9 mouse cellular contexts compared by ENCODE assay signal in genomic region chr1:105179371-105179823, GRCm38 (mm10).
DNase-seq lines count a peak whose midpoint lies in the region; ATAC-seq lines count a peak whose summit lies in the region.
"Had no signal": no experiment of that assay in that cellular context is flagged by ENCODE, and none has a peak within 500 bp of the region (broad histone marks: within the 10 kb centered on the region; RNA-seq: fewer than 3 reads in every experiment).

No protein-coding gene starts in this region.

- 66% methylated on average over 3 of the region's 3 CpGs for WGBS in forebrain, embryonic 10.5 days
- WGBS in heart, embryonic 15.5 days = 21% methylated on average over 3 of the region's 3 CpGs
- WGBS in kidney, embryonic 16.5 days = 26% methylated on average over 3 of the region's 3 CpGs
- 28% methylated on average over 3 of the region's 3 CpGs for WGBS in stomach, embryonic 14.5 days

- H3K9me3 ChIP-seq in forebrain, embryonic 10.5 days = no peaks in the 10 kb centered on the region
- no peaks in the 10 kb centered on the region for H3K9me3 ChIP-seq in heart, embryonic 15.5 days (replicated peaks)
- no peaks in the 10 kb centered on the region for H3K9me3 ChIP-seq in kidney, embryonic 16.5 days (ENCODE audit: low read length)
- H3K9me3 ChIP-seq in stomach, embryonic 14.5 days (ENCODE audit: control insufficient read depth, low read depth, low read length) = no peaks in the 10 kb centered on the region

- peaks cover 24% of the 10 kb centered on the region for H3K4me1 ChIP-seq in forebrain, embryonic 10.5 days
- H3K4me1 ChIP-seq in heart, embryonic 15.5 days (replicated peaks) = peaks cover 21% of the 10 kb centered on the region
- H3K4me1 ChIP-seq in kidney, embryonic 16.5 days (ENCODE audit: insufficient read depth, low read length) = peaks cover 28% of the 10 kb centered on the region
- peaks cover 14% of the 10 kb centered on the region; the same call in 1 of the 2 replicates for H3K4me1 ChIP-seq in stomach, embryonic 14.5 days (ENCODE audit: control insufficient read depth, insufficient read depth, low read length)

- H3K27ac ChIP-seq in forebrain, embryonic 10.5 days = peak overlapping the region; percentile 76; the same call in 1 of the 2 replicates
- H3K27ac ChIP-seq in heart, embryonic 15.5 days = 0 out of 2 replicates have a peak overlapping the region, but pooled peaks have one; percentile 18
- peak overlapping the region; percentile 75 for H3K27ac ChIP-seq in kidney, embryonic 16.5 days (ENCODE audit: low read length)
- H3K27ac ChIP-seq in stomach, embryonic 14.5 days (ENCODE audit: low read length) = peak overlapping the region; percentile 84

- no peaks in the 10 kb centered on the region for H3K36me3 ChIP-seq in forebrain, embryonic 10.5 days (replicated peaks)
- H3K36me3 ChIP-seq in heart, embryonic 15.5 days = no peaks in the 10 kb centered on the region
- H3K36me3 ChIP-seq in kidney, embryonic 16.5 days (ENCODE audit: insufficient read depth, low read length) = no peaks in the 10 kb centered on the region
- H3K36me3 ChIP-seq in stomach, embryonic 14.5 days (ENCODE audit: control insufficient read depth, insufficient read depth, low read length) = no peaks in the 10 kb centered on the region

- H3K9ac ChIP-seq in heart, embryonic 15.5 days = no peak overlapping the region
- H3K9ac ChIP-seq in kidney, embryonic 16.5 days (replicated peaks; ENCODE audit: low read length) = no peak overlapping the region; the same call in 1 of the 2 replicates
- H3K9ac ChIP-seq in stomach, embryonic 14.5 days (replicated peaks; ENCODE audit: low read depth, low read length) = no peak overlapping the region

- H3K4me3 ChIP-seq in forebrain, embryonic 10.5 days = no peak overlapping the region
- H3K4me3 ChIP-seq in heart, embryonic 15.5 days = no peak overlapping the region
- H3K4me3 ChIP-seq in kidney, embryonic 16.5 days (ENCODE audit: low read length) = no peak overlapping the region
- no peak overlapping the region for H3K4me3 ChIP-seq in stomach, embryonic 14.5 days (ENCODE audit: low read depth, low read length)
- H3K4me3 ChIP-seq: erythroblast, embryonic 14.5 days had no signal

- no peak overlapping the region for H3K4me2 ChIP-seq in heart, embryonic 15.5 days
- peak overlapping the region; percentile 24; the same call in 1 of the 2 replicates for H3K4me2 ChIP-seq in kidney, embryonic 16.5 days (replicated peaks; ENCODE audit: low read depth, low read length)
- no peak overlapping the region for H3K4me2 ChIP-seq in stomach, embryonic 14.5 days (replicated peaks; ENCODE audit: low read depth, low read length)

- peak; percentile 89 for ATAC-seq in heart, embryonic 15.5 days (replicated peaks; ENCODE audit: insufficient number of reproducible peaks, insufficient read depth, low FRiP score, low read depth)
- ATAC-seq in kidney, embryonic 16.5 days (ENCODE audit: low FRiP score, low TSS enrichment) = peak; percentile 98
- peak; percentile 89 for ATAC-seq in stomach, embryonic 14.5 days (ENCODE audit: insufficient number of reproducible peaks, insufficient read depth, low FRiP score, low read depth)

- peak; percentile 34 for DNase-seq in left cerebral cortex, postnatal 4 days
- DNase-seq in left cerebral cortex, adult 11 months (ENCODE audit: low spot score) = no peak
- no peak for DNase-seq in forebrain, embryonic 10.5 days (ENCODE audit: extremely low spot score, low spot score)
- peak; percentile 57 for DNase-seq in lung, postnatal 36 days
- no peak for DNase-seq in c-Kit-positive CD71-positive TER-119-positive erythroid progenitor cells, embryonic 14.5 days (ENCODE audit: low spot score)

- intact Hi-C loops in left cerebral cortex, postnatal 4 days (cut with DNase I) = no loop called here

- H3K27me3 ChIP-seq in forebrain, embryonic 10.5 days (ENCODE audit: poor library complexity, severe bottlenecking) = no peaks in the 10 kb centered on the region
- H3K27me3 ChIP-seq in heart, embryonic 15.5 days = no peaks in the 10 kb centered on the region
- H3K27me3 ChIP-seq in kidney, embryonic 16.5 days (ENCODE audit: insufficient read depth, low read length) = no peaks in the 10 kb centered on the region
- no peaks in the 10 kb centered on the region for H3K27me3 ChIP-seq in stomach, embryonic 14.5 days (ENCODE audit: control insufficient read depth, insufficient read depth, low read length)

Comparison
In these comparisons a context has a peak if more than half of its experiments do, and no peak if none do; other contexts are left out.
1. DNase-seq: peak in left cerebral cortex, postnatal 4 days (single experiment) and lung, postnatal 36 days (single experiment); none in left cerebral cortex, adult 11 months (single experiment), forebrain, embryonic 10.5 days (single experiment) and c-Kit-positive CD71-positive TER-119-positive erythroid progenitor cells, embryonic 14.5 days (single experiment).
2. H3K27ac ChIP-seq: peak in every context shown above with its lines; median percentile 84 in stomach, embryonic 14.5 days; 76 in forebrain, embryonic 10.5 days; 75 in kidney, embryonic 16.5 days; 18 in heart, embryonic 15.5 days.
3. Peak in every context shown above with its lines, with median percentiles within 50 percentile points of each other: ATAC-seq.